Mouse (Mus musculus) testis, postnatal 10 days (tissue): ENCODE measurements at regions not wholly inside any gene's neighbourhood (a gene's known extent, or its start where the extent isn't known, plus 50 kb on each side); places are given as distances from the start of the nearest gene placed in this dataset.

Experiments used
- DNase-seq: peaks from one replicate; pipeline ENCODE4 v3.0.0; 2021; ENCODE audit warnings: low spot score

DNA sequence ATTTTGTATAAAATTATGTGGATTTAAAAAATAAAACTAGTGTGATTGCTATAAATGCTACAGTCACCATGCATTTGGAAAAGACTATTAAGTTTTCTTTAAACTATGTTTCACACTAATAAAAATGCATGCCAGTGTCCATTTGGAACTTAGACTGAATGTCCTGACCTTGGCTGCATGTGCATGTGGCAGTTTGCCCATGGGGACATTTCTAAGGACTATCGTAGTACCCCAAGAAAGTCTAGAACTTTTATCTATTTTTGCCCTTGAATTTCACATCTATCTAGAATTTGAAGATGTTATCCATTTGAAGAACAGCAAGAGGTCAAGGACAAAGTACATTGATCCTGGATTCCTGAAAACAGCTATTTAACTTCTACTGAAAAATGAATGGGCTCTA lies 745.9 kb downstream of the Tmem182 start:
- DNase-seq: no peak

DNA sequence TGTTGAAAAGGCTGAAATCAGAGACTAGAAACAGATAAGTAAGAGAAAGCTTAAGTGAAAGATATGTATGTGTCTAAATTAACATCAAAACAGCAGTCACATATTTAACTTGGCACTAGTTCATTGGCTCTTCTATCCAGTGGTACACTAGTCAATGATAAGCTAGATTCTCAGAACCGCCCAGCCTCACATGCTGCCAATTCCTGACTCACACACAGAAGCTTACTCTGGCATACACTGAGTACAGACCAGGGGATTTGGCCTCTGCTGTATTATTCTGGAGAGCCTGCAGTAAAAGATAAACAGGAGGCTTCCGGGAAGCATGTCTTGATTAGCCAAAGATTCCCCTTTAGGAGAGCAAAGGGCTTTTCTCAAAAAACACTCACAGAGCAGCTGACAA lies 750.2 kb downstream of the Tmem182 start:
- DNase-seq: no peak

DNA sequence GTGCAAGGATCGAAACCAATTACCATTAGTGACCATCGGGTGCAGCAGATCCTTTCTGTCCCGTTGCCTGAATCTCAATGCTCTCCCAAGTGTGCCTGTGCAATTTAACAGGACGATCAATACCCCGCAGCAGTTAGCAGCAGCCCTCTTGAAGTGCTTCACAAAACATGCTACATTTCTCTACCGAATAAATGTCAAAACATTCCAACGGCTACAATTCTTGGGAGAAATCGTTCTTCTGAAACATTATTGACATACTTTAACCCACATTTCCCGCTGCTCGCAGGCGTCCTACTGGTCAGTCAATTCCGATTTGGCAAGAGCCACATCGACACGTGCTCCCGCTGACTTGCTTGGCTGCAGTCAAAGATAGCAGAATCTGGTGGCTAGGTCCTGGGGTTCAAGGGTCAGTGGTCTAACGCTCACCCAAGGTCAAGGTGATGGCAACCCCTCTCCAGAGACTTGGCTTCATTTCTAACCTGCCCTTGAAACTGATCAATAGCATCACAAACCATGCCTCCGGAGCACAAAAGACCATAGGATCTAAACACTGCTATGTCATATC lies 753.8 kb downstream of the Tmem182 start:
- DNase-seq: no peak

DNA sequence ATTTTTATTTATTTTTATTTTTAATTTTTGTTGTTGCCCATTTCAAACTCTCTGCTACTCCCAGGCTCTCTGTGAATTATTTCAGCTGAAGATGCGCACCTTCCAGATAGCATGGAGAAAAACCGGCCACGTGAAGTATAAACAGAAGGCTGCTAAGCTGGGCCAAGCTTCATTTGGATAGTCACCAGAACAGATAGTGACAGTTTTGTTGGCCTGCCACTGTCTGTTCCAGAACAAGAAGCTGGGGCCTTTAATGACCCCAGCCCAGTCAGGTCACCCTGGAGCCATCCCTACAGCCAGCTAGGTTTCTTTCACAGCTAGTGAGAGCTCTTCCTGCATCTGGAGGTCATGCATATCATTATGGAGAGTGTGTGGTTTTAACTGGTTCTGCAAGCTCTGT lies 754.6 kb downstream of the Tmem182 start:
- no peak for DNase-seq

DNA sequence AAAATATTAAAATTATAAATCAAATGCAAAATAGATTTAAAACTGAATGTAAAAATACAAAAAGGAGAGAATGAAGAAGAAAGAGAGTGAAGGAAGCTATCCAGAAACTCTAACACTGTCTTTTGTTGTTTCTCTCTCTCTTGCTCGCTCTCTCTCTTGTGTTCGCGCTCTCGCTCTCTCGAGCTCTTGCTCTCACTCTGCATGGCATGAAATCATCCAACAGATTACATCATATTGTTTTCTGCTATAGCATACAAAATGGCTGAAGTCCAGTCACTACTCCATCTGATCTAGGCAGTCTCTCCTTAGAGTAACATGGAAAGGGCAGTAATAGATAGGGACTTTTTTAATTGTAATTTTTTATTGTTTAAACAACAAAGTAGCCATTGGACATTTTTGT lies 798.1 kb downstream of the Tmem182 start:
- DNase-seq: no peak

DNA sequence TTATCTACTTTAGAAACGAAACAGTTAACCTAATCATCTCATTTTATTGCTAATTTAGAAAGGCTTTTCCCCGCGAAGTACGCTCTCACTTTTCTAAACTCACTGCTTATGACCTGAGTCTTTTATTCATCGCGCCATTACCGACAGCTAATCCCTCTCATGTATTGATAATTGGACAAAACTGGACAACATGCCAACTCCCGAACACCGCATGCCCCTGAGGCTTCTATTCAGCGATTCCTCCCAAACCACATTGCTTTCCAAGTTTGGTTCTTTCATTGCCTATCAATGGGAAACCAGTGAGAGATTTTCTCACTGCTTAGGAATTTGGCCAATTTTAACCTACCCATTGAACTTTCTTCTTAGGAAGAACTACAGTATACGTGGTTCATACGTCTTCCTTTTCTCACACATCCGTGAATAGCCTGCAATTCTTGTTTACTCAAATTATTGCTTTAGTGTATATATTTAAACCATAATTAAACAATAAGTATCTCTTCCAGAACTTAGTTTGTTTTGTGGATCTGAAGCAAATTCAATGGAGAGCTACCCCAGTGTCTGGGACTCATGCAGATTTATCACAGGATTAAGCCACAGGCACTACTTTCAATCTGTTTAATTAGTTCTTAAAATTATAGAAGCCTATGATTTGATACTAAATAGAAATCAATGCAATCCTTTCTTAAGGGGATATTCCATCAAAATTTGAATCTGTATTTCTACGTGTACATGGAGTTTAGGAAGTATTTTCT lies 799.8 kb downstream of the Tmem182 start:
- no peak for DNase-seq

DNA sequence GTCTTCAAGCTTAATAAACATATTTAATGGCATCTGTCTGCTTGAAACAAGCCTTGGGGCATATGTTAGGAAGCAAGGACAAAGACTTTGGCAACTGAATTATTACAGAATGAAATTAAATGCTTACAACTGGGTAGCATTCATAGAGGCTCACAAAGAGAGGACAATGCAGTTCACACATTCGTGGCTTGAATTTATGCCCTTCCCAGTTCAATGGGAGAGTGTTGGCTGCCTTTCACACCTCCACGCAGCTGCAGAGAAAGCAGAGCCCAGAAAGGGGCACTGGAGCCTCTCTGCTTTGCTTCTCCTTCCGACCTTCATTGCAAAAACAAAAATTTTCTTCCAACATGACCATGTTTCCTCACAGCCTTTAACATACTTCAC lies 800.3 kb downstream of the Tmem182 start:
- no peak for DNase-seq

DNA sequence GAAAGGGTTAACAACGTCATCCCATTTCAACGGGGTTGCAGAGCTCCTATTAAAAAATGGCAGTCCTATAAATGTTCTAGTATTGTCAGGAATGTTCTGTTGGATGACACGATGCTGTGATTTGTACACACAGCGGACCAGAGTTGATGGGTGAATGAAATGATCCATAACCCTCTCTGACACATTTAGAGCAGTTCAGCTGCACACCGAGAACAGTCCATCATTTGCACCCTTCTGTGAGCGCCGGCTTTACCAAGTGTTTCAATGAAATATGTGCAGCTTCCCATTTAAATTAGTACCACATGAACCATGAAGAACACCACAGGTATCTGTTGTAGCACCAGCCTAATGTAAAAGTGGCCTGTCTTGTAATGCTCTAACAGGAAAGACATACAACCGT lies 805.4 kb downstream of the Tmem182 start:
- no peak for DNase-seq

DNA sequence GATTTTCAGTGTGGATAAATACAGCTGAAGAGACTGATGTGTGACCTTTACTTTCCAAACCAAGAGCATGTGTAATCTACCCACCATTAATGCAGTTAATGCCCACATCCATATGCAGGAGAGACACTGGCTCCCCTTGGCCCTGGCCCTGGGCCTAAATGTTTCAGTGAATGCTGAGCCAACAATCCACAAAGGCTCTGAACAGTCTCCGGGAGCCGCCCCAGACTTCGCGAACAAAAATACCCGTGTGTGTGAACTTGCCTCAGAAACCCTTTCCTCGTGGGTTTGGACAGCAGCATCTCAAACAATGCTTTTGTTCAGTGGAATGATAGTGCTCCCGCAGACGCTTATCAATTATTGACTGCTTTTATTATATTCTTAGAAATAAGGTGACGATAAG lies 846.4 kb downstream of the Tmem182 start:
- DNase-seq: no peak

DNA sequence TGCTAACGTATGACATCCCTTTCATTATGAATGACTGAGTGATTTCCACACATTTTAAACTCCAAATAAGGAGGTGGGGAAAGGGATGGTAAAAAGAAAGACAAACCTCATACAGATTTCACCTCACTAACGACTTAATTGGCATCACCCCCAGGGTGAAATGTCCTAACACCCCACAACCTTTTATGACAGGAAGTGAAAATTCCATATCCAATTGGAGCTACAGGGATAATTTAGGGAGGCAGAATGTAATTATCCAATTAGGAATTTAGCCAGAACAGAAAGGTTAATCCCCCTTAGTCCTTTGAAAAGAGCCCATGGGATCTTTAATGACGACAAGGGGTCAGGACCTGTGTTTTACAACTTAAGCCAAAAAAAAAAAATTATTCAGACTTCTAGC lies 846.8 kb downstream of the Tmem182 start:
- DNase-seq: no peak

DNA sequence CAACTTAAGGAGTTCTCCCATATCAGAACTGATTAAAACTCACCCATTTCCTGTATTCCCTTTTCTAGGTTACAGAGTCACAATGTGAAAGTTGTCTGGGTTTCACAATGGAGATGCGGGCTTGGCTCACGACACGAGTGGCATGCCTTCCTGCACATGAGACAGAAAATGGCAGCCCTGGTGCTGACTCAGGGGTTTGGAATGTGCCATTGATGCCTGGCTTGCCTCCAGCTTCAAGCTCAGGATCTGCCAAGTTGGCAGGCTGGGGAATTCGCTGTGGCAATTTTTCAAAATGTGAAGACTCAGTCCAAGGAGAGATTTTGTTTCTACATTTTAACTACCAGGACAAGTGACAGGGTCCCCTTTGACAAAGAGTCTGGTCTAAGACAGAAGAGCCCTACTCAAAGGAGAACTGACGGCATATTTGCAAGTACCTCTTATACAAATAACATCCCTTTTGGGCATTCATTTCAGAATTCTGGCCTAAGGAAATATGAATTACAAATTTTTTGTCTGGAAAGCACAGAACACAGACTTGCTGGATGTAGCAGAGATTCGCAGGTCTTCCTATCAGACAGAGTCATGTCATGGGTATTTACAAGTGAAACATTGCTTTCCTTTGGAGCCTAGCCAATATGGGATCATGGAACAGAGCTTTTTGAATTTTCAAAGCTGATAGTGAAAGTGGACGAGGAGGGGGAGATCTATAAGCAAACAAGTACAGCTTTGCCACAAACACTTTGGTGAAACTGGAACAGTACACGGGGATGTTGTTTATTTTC lies 847.4 kb downstream of the Tmem182 start:
- DNase-seq: peak; percentile 72

DNA sequence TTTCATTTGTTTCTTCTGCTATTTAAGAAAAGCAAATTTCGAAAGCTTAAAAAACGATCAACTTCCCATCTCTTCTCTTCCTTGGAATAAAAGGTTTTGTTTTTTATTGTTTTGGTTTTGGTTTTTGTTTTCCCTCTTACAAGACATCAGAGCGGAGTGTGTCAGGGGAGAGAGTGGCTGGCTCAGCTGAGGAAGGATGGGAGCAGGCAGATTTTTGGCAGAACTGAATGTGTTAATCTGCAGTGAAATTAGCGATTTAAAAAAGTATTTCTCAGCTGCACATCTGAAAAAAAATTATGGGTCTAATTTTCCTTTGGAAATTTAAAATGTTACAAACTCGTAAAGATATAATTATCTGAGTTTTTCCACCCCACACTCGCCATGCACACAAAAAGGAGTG lies 868.7 kb downstream of the Tmem182 start:
- DNase-seq: no peak

DNA sequence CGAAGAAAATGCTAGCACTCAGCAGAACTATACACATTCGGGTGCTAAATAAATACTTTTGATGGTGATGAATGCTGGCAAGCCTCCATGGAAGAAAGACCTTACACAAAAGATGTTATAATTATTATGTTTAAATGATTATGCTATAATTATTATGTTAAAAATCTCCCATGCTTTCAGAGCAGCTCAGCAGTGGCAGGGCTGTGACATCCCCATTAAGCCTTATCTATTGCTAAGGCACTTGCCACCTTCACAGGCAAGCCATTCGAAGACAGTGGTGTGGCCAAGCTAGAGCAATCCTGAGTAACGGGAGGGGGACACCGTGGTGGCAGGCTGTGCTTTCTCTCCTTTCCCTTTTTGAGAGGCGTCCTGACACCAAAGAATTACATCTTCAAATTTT lies 869.9 kb downstream of the Tmem182 start:
- no peak for DNase-seq

DNA sequence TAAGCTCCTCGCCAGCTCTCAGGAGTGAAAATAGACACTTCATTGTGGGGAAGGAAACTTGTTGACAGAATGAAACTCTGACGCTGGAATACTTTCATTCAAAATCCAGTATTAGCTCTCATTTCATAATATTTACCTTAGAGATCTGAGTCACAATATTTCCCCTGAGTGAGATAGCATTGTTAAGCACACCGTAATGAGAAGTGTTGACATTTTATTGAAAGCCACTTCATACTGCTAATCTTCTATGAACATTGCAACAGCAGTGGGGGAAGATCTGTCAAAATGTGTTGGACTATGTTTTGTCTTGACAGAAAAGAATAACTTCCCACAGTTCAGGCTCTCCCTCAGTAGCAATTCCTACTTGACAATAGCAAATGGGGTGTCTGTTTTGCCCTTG lies 900.3 kb downstream of the Tmem182 start:
- no peak for DNase-seq

DNA sequence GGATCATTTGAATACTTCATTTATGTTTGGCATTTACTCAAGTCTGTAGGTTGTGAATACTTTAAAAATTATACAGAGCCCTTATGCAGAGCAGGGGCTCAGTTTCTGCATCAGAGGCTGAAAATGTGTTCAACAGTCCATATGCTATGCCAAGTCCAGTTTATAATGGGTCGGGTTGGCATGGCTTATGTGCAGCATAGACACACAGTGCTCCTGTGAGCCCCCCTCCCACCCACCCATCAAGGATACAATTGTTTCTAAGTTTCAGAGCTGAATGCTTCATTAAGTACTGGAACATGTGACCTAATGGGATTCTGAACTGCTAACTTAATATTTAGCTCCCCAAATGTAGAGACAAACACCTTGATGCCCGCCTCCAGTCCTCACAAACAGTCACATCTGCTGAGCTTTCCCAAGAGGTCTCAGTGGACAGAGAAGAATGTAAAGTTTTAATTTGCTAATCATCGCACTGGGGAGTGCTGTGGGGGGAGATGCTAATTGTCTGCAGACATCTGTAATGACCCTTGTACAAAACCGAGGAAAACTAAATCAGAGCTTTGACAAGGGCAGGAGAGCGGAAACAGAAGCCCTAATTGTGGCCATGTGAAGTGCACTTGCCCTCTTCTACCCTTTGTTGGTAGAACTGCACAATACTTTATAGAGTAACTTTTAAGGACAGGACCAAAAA lies 937.4 kb downstream of the Tmem182 start:
- no peak for DNase-seq

DNA sequence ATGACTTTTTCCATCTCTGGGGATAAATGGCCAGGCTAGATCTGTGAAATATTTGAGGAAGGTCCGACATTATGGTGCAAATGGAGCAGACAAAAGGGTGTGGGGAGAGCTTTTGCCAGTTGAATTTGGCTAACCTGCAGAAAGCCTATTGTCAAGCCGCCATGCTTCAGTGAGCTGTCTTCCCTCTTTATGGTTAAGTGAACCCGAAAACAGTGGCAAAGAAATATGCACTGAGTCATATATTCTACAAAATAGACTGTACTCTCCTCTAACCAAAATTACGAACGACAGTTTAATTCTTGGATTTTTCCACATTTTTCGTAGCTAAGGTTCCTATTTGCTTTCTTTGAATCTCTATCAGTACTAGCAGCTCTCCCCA lies 937.9 kb downstream of the Tmem182 start:
- DNase-seq: no peak

DNA sequence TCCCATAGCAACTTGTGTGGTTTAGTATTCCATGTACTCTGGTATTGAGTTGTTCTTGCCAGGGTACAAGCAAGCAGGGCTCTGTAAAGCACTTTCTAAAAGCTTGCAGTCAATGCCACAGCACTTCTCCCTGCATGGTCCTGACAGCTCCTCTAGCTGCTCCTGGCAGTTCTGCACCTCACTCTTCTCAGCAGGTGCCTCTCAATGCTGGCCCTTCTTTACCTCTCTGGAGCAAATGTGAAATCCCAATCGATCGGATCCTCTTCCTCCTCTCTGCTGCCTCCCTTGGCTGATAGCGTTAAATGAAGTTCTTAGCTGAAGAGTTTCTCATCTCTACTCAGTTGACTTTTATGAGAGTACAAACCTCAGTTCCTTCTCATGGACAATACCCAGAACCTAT lies 939.1 kb downstream of the Tmem182 start:
- no peak for DNase-seq

DNA sequence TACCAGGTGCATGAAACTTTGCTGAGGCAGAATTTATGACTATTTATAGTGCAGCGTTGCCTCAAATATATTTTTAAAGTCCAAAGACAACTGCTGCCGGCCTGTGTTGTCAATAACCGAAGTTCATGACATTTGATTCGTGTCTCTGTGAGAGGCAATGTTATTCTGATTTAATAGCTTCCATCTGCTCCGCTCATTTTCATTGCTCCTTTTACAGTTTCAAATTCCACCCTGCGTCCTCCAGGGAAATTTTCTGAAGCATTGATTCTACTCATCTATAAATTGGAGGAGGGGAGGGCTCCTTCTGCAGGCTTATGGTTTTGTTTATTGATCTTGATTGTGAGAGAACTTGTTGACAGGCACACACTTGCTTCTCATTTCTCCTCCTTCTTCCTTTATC lies 936.2 kb upstream of the Pou3f3 start:
- no peak for DNase-seq
